Mouse (Mus musculus) MEL (cell line): ENCODE measurements around the gene Dusp5. TPM values are rescaled to one million over a fixed set of nuclear protein-coding genes. Genes with fewer than 3 reads are reported as not detected.
A peak's percentile ranks its signal among the peaks of the same experiment; 100 is the strongest.

Experiments used
- DNase-seq: peaks from one replicate; pipeline ENCODE4 v3.0.0; 2011; ENCODE audit warnings: low read depth, low spot score
- H3K27ac ChIP-seq: 2 replicates; pipeline ENCODE4 v1.5.1; 2012; ENCODE audit warnings: low read depth, mild to moderate bottlenecking, control low read depth, low read length, moderate library complexity; ENCODE audit not compliant: control insufficient read depth
- H3K27me3 ChIP-seq, 2 experiments: fragments of 150-350 bp in 1 of 2; sonication (generic) in 1 of 2; 2 replicates each; pipeline ENCODE4 v1.6.1; 2012; ENCODE audit warnings: low read length in 2 of 2, mild to moderate bottlenecking in 2 of 2, improper control_type of control experiment in 1 of 2, moderate library complexity in 1 of 2; ENCODE audit not compliant: insufficient read depth in 2 of 2, control insufficient read depth in 1 of 2
- H3K36me3 ChIP-seq, 2 experiments: 2 replicates each; pipeline ENCODE4 v1.6.1; 2012 to 2014; ENCODE audit warnings: low read length in 2 of 2, improper control_type of control experiment in 1 of 2, inconsistent platforms in 1 of 2, mild to moderate bottlenecking in 1 of 2; ENCODE audit not compliant: insufficient read depth in 2 of 2, control insufficient read depth in 1 of 2
- H3K4me1 ChIP-seq, 2 experiments: fragments of 150-350 bp in 1 of 2; sonication (generic) in 1 of 2; 2 replicates each; pipeline ENCODE4 v1.6.1; 2012; ENCODE audit warnings: low read length in 2 of 2, improper control_type of control experiment in 1 of 2, mild to moderate bottlenecking in 1 of 2; ENCODE audit not compliant: insufficient read depth in 2 of 2, control insufficient read depth in 1 of 2
- H3K4me3 ChIP-seq, 2 experiments: fragments of 150-350 bp in 1 of 2; sonication (generic) in 1 of 2; 2 replicates each; pipeline ENCODE4 v1.5.1; 2012; ENCODE audit warnings: low read depth in 2 of 2, low read length in 2 of 2, mild to moderate bottlenecking in 2 of 2, moderate library complexity in 2 of 2, control low read depth in 1 of 2, improper control_type of control experiment in 1 of 2; ENCODE audit not compliant: control insufficient read depth in 1 of 2, insufficient read depth in 1 of 2
- H3K79me2 ChIP-seq: 2 replicates; pipeline ENCODE4 v1.6.1; 2012; ENCODE audit warnings: mild to moderate bottlenecking, low read length, moderate library complexity; ENCODE audit not compliant: control insufficient read depth, poor library complexity, insufficient read depth
- H3K9ac ChIP-seq: 2 replicates; pipeline ENCODE4 v1.6.1; 2012; ENCODE audit warnings: low read depth, mild to moderate bottlenecking, control low read depth, low read length, moderate library complexity; ENCODE audit not compliant: control insufficient read depth, poor library complexity, severe bottlenecking
- H3K9me3 ChIP-seq: fragments of 150-350 bp; sonication (generic); replicated peaks from 2 replicates; pipeline ENCODE4 v1.6.1; 2012; ENCODE audit warnings: mild to moderate bottlenecking, low read length, improper control_type of control experiment, moderate library complexity; ENCODE audit not compliant: insufficient read depth
- CTCF ChIP-seq, 3 experiments: IDR thresholded peaks in 2 of 3; conservative IDR thresholded peaks in 1 of 3; 2 replicates each; pipeline ENCODE4 v1.5.1; 2011 to 2012; ENCODE audit warnings: low read length in 3 of 3, low read depth in 2 of 3, mild to moderate bottlenecking in 2 of 3, improper control_type of control experiment in 1 of 3, inconsistent platforms in 1 of 3, mixed read lengths in 1 of 3, moderate library complexity in 1 of 3; ENCODE audit not compliant: control insufficient read depth in 1 of 3, insufficient read depth in 1 of 3, poor library complexity in 1 of 3, severe bottlenecking in 1 of 3
- E2F4 ChIP-seq: IDR thresholded peaks from 2 replicates; pipeline ENCODE4 v1.6.1; 2011; ENCODE audit warnings: low read depth, low read length, improper control_type of control experiment, borderline replicate concordance
- ELF1 ChIP-seq: IDR thresholded peaks from 2 replicates; pipeline ENCODE4 v1.6.1; 2014; ENCODE audit warnings: low read depth, mild to moderate bottlenecking, inconsistent platforms, low read length, improper control_type of control experiment, moderate library complexity
- ETS1 ChIP-seq: IDR thresholded peaks from 2 replicates; pipeline ENCODE4 v1.6.1; 2012; ENCODE audit warnings: low read depth, mild to moderate bottlenecking, inconsistent platforms, low read length, improper control_type of control experiment, moderate library complexity
- GATA1 ChIP-seq: IDR thresholded peaks from 2 replicates; pipeline ENCODE4 v1.6.1; 2011; ENCODE audit warnings: low read depth, low read length, improper control_type of control experiment
- HCFC1 ChIP-seq: IDR thresholded peaks from 2 replicates; pipeline ENCODE4 v1.6.1; 2012; ENCODE audit warnings: low read depth, mild to moderate bottlenecking, inconsistent platforms, low read length, improper control_type of control experiment, moderate library complexity
- JUND ChIP-seq: IDR thresholded peaks from 2 replicates; pipeline ENCODE4 v1.6.1; 2011; ENCODE audit warnings: low read depth, mild to moderate bottlenecking, improper control_type of control experiment, low read length
- KAT2A ChIP-seq: conservative IDR thresholded peaks from 2 replicates; pipeline ENCODE4 v1.6.1; 2012; ENCODE audit warnings: low read depth, low read length, improper control_type of control experiment, inconsistent platforms
- MAFK ChIP-seq: IDR thresholded peaks from 2 replicates; pipeline ENCODE4 v1.6.1; 2011; ENCODE audit warnings: low read depth, mild to moderate bottlenecking, low read length, improper control_type of control experiment, borderline replicate concordance
- MAZ ChIP-seq: IDR thresholded peaks from 2 replicates; pipeline ENCODE4 v1.6.1; 2012; ENCODE audit warnings: low read depth, mild to moderate bottlenecking, inconsistent platforms, low read length, improper control_type of control experiment
- MEF2A ChIP-seq: IDR thresholded peaks from 2 replicates; pipeline ENCODE4 v1.6.1; 2014; ENCODE audit warnings: low read depth, mild to moderate bottlenecking, inconsistent platforms, low read length, improper control_type of control experiment; ENCODE audit not compliant: poor library complexity, insufficient replicate concordance, severe bottlenecking; ENCODE audit errors: extremely low read depth
- MXI1 ChIP-seq: IDR thresholded peaks from 2 replicates; pipeline ENCODE4 v1.6.1; 2011; ENCODE audit warnings: mild to moderate bottlenecking, low read depth, low read length, improper control_type of control experiment
- POLR2AphosphoS2 ChIP-seq: IDR thresholded peaks from 2 replicates; pipeline ENCODE4 v1.6.1; 2011; ENCODE audit warnings: low read length, improper control_type of control experiment
- POLR2AphosphoS5 ChIP-seq: IDR thresholded peaks from 2 replicates; pipeline ENCODE4 v1.6.1; 2012; ENCODE audit warnings: low read depth, borderline replicate concordance, mild to moderate bottlenecking, inconsistent platforms, low read length, moderate library complexity, mixed read lengths
- SMC3 ChIP-seq: IDR thresholded peaks from 2 replicates; pipeline ENCODE4 v1.6.1; 2011; ENCODE audit warnings: low read depth, low read length, improper control_type of control experiment
- TCF12 ChIP-seq: IDR thresholded peaks from 2 replicates; pipeline ENCODE4 v1.6.1; 2014; ENCODE audit warnings: low read depth, mild to moderate bottlenecking, inconsistent platforms, low read length, improper control_type of control experiment, moderate library complexity
- USF1 ChIP-seq: IDR thresholded peaks from 2 replicates; pipeline ENCODE4 v1.6.1; 2014; ENCODE audit warnings: low read depth, mild to moderate bottlenecking, inconsistent platforms, low read length, improper control_type of control experiment, moderate library complexity
- ZC3H11A ChIP-seq: IDR thresholded peaks from 2 replicates; pipeline ENCODE4 v1.6.1; 2012; ENCODE audit warnings: low read depth, mild to moderate bottlenecking, inconsistent platforms, low read length, improper control_type of control experiment
- ZKSCAN1 ChIP-seq: IDR thresholded peaks from 2 replicates; pipeline ENCODE4 v1.6.1; 2012; ENCODE audit warnings: low read depth, mild to moderate bottlenecking, inconsistent platforms, low read length, improper control_type of control experiment, moderate library complexity
- ZNF384 ChIP-seq: IDR thresholded peaks from 2 replicates; pipeline ENCODE4 v1.6.1; 2012; ENCODE audit warnings: low read depth, mild to moderate bottlenecking, inconsistent platforms, low read length, improper control_type of control experiment
- polyA plus RNA-seq, 2 experiments: library from polyadenylated mRNA; stranded (reverse) in 1 of 2; unstranded in 1 of 2; fragments of >175 nt in 1 of 2; fragments of >200 nt in 1 of 2; gene quantifications; 2 replicates each; pipeline versions ENCODE4 v1.2.1 to v1.2.4; 2012; ENCODE audit warnings: low replicate concordance in 2 of 2, low read depth in 1 of 2; ENCODE audit not compliant: insufficient read length in 2 of 2, insufficient read depth in 1 of 2, missing spikeins in 1 of 2
- total RNA-seq: library from RNA; depleted of rRNA; stranded (reverse); fragments of 300-350 nt; gene quantifications from 2 replicates; pipeline ENCODE4 v1.2.3, GENCODE M21; 2012

Gene Dusp5
- total and polyA plus RNA-seq, 3 experiments: 7.6 to 13.8 TPM; not detected in 1

DNA sequence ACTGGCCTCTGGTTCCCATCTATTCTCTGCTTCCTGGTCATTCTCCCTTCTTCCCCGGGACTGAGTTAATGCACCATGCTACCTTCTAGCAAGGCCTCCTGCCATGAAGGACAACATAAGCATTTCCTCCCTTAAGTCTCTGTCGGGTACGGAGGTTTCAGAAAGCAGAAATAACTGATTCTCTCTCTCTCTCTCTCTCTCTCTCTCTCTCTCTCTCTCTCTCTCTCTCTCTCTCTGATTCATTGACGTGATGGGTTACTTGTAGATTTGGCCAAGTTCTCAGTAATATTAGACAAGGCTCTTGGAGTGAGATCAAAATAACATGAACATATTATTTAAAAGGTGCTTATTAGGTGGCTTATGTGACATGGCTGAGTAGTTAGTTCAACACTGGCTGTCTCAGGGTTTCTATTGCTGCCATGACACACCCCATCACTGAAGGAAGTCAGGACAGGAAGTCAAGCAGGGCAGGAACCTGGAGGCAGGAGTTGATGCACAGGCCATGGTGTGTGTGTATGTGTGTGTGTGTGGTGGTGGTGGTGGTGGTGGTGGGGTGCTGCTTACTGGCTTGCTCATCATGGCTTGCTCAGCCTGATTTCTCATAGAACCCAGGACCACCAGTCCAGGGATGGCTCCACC is 16.1 kb downstream of the Dusp5 start:
- Histone ChIP-seq H3K36me3 (no peaks in the 10 kb centered on the region; a peak in 1 of 4 replicates), H3K9ac (no peak overlapping the region), H3K4me1 (peaks cover 0 to 3% of the 10 kb centered on the region in 2 experiments; a peak in 1 of 4 replicates), H3K4me3 (no peak overlapping the region), H3K79me2 (no peaks in the 10 kb centered on the region), H3K27me3 (no peaks in the 10 kb centered on the region), H3K27ac (no peak overlapping the region), H3K9me3 (no peaks in the 10 kb centered on the region)
- TF ChIP-seq JUND (peak; percentile 94), ZNF384 (no peak)
- DNase-seq: peak; percentile 41

- H3K9me3 ChIP-seq: no peaks in the 10 kb centered on the region
- no peak overlapping the region for H3K27ac ChIP-seq
- no peak overlapping the region for H3K9ac ChIP-seq
- H3K79me2 ChIP-seq: no peaks in the 10 kb centered on the region
- no peaks in the 10 kb centered on the region for H3K27me3 ChIP-seq
- H3K4me1 ChIP-seq: peaks cover 0 to 3% of the 10 kb centered on the region in 2 experiments; a peak in 1 of 4 replicates
- no peak for TF ChIP-seq TCF12
- peak; percentile 40; the same call in 1 of the 2 replicates for TF ChIP-seq USF1
- H3K4me3 ChIP-seq: no peak overlapping the region
- no peaks in the 10 kb centered on the region for H3K36me3 ChIP-seq
- no peak for DNase-seq
These were observed 18.7 kb downstream of the Dusp5 start for GRCm38 (mm10) chr19:53547597-53547996.

GRCm38 (mm10) chr19:53550972-53551371 is 22.1 kb downstream of the Dusp5 start:
- Histone ChIP-seq H3K4me3 (no peak overlapping the region), H3K36me3 (no peaks in the 10 kb centered on the region), H3K4me1 (no peaks in the 10 kb centered on the region), H3K9me3 (no peaks in the 10 kb centered on the region), H3K9ac (no peak overlapping the region), H3K27me3 (no peaks in the 10 kb centered on the region), H3K79me2 (no peaks in the 10 kb centered on the region), H3K27ac (no peak overlapping the region)
- no peak for TF ChIP-seq KAT2A
- TF ChIP-seq USF1: no peak
- TF ChIP-seq MXI1: no peak
- no peak for TF ChIP-seq ETS1
- no peak for TF ChIP-seq ELF1
- TF ChIP-seq POLR2AphosphoS5: no peak
- TF ChIP-seq TCF12: no peak
- TF ChIP-seq GATA1: no peak
- TF ChIP-seq MEF2A: no peak
- no peak for TF ChIP-seq POLR2AphosphoS2
- TF ChIP-seq CTCF (IDR thresholded peaks at IDR 0.05 in 2 of 3, conservative IDR thresholded peaks at IDR 0.05 in 1 of 3; ENCODE audit: control insufficient read depth in 1 of 3, insufficient read depth in 1 of 3, low read depth in 2 of 3, low read length in 3 of 3, poor library complexity in 1 of 3, severe bottlenecking in 1 of 3): no peak
- TF ChIP-seq E2F4: no peak
- TF ChIP-seq HCFC1: no peak
- no peak for TF ChIP-seq ZC3H11A
- TF ChIP-seq SMC3: no peak
- TF ChIP-seq ZKSCAN1: no peak
- TF ChIP-seq MAZ: no peak
- TF ChIP-seq MAFK: no peak
- no peak for DNase-seq
